Mouse (Mus musculus) adrenal gland, adult 8-10 months (tissue): ENCODE data around the gene Smco2. TPM values are rescaled to one million over a fixed set of nuclear protein-coding genes. Genes with fewer than 3 reads are reported as not detected.

Experiments
- DNase-seq: peaks from one replicate; pipeline ENCODE4 v3.0.0; 2022
- total RNA-seq, 4 experiments: library from RNA; stranded (reverse); gene quantifications; 2 replicates each; pipeline ENCODE4 v1.2.4; 2022

The Smco2 gene
- total RNA-seq, 4 experiments from 2014 or later, result not detected

DNA sequence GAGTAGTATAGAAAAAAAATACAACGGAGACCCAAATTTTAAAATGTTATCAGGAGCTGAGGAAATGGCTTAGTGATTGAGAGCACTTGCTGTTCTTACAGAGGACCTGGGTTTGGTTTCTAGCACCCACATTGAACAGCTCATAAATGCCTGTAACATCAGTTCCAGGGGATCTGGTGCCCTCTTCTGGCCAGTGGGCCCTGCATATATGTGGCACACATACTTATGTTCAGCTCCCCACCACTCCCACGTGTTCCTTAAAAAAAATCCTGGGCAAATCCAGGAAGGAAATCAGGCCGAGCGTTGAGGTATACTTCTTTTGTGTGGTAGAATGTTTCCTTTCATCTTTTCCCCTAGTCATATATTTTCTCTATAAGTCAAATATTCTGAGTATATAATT is 52.0 kb downstream of the Smco2 start:
- DNase-seq, result no peak

DNA sequence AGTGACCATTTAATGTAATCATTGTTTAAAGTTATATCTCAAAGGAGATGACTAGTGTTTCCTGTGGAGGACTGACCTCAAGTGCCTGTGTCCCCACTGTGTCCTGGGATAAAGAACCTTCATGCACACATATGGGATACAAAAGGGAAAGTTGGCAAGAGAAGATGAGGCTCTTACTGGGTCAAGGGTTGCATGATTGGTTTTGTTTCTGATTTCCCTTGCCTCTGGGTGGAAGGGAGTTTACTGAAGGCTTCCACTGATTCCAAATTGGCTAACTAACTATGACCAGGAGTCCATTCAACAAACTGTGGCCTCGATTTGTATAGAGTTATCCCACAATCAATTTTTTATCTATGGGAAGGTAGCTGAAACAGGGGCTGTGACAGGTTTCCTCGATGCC is 53.7 kb downstream of the Smco2 start:
- DNase-seq, result no peak

DNA sequence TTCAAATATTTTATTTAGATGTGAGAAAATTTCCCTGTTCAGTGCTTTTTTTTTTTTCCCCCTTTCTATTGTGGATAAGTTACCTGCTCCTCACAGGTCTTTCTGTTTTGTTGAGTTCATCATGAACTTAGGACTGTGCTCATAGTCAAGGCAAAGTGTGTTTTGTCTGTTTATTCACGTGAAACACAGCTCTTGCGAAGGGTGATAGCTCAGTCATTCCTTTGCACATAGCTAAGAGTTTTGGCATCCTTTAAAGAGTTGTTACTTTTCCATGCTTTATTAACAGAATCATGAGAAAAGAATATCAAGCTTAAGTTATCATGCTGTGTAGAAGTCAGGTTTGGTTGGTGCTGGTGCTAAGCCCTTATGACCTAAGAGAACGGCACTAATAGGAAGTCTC is 54.8 kb downstream of the Smco2 start:
- DNase-seq, result no peak

DNA sequence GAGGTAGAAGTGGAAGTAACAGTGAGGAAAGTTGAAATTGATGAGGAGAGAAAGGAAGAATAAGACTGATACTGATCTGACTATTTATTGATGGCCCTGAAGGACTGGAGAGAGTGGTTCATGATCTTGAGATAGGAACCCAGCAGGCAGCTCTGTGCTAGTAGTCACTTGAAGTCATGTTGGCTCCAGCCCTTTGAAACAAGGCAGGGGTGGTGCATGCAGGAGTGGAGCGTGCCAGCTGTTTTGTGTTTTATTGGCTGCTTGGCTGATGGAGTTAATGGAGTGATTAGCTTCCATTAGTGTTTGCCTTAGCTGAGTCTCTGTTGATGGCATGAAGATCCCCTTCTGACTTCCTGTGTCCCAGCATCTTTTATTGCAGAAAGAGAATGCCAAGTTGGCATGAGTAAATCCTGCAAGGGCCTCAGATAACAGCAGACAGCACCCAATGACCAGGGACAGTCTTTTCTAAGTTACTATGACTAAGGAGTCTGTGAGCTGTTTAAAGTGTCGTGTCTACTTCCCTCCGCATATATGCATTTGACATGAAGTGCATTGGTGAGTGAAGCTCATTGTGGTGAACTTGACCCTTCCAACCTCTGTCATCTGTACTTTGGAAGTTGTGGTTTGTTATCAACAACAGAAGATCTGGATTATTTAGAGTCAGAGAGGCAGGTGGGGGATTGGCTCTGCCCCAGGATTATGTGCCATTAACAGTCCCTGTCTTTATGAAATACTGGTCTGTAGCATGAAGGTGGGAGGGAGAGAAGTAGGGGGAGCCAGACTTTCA is 56.3 kb downstream of the Smco2 start:
- no peak for DNase-seq

DNA sequence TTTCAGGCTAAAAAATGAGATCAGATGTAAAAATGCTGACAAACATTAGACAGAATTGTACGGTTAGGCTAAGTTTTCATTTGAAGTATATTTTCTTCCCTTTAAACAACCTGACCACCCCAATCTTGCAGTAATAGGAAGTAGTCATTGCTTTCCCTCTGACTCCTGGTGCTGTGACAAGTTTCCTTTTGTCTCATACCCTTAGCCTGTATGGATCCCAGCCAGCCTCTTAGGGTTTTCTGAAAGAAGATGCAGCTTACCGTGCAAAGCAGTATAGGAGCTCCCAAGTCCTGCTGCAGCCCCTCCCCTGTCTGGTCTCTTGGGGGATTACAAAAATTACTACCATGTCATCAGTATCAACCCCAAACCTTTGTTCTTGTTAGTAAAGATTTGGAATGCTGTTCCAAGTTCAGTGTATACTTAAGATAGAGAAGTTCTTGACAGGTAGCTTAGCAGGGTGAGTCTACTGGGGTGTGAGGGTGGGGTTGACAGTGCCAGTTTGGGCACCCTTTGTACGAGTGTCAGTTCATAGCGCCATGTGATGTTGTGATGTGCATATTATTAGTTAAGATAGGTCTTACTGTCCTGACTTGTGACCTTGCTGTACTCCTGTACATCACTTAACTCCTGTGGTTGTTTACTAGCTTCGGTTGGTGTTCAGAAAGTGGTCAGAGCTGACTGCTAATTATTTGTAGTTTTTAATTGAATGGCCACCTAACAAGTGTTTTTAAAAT is 57.3 kb downstream of the Smco2 start:
- no peak for DNase-seq

DNA sequence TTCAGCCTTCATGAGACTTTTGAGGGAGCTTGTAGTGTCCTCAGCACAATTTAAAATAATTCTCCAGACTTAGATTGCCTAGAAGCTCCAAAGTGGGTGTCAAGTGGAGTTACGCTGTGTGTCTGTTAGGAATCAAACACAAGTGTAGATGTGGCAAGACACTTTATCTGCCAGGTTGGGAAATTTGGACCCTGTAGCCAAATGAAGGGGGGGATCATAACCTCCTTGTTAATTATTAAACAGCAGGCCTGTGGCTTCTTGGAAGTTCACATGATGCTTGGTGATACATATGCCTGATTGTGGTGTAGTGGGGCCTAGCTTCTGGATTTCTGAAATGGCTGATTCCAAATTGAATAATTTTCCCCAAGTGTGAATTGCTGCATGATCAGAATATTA is 57.9 kb downstream of the Smco2 start:
- DNase-seq, result no peak

DNA sequence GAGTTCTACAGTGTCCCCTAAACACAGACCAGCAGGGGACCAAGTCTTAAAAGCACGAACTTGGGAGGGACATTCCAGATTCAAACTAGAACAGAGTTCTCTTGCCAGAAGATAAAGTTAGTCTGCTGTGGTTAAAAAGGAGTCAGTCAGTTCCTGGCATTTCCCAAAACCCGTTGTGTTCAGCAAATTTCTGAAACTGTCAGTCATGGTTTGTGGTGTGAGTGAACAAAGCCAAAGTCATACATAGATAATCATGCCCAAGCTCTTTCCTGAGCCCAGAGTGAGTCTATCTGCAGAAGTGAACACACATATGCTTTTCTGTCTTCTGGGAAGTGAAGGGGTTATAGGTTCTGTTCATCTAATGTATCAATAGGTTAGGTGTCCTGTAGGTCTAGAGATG is 58.9 kb downstream of the Smco2 start:
- DNase-seq, result no peak

DNA sequence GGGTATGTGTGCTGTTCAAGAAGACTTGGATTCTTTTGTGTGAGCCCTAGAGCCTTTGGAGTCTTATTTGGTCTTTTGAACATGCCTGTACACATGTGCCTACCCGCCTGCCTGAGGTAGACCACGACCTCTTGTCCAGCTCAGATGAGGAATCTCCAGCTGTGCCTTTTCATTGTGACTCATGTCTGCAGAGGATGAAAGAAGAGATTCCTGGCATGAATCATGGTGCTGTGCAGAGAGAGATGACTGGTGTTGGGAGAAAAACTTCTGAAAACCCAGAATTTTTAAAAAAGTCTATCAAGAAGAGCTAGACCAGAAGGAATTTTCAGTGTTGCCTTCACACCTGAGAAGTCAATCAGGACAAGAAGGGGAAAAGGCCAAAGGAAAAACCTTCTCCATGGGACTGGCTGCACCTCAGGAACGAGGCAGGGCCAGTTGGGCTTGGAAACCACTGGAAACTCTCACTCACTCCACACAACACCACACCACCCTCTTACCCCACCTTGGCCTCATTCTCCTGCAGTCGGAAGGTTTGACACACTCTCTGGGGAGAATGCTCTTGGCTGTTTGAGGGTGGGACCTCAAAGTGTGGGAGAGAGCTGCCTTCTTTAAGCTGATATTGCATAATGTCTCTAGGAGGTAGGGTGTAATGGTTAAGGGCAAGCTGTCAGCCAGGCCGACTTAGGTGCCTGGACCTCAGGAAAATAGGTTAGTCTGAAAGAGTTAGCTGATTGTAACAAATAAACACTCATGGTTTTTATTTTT is 60.0 kb downstream of the Smco2 start:
- no peak for DNase-seq

DNA sequence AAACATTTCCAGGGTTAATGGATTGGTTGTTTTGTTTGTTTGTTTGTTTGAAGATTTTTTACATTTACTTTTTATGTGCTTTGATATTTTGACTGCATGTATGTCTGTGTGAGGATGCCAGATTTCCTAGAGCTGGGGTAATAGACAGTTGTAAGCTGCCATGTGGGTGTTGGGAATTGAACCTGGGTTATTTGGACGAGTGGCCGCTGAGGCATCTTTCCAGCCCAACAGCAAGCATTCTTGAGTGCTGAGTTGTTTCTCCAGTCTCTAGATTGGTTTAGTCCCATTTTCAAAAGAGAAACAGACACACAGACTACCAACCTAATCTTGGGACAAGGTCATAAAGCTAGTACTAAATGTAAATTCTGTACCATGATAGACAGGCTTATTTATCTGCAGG is 60.9 kb downstream of the Smco2 start:
- no peak for DNase-seq

DNA sequence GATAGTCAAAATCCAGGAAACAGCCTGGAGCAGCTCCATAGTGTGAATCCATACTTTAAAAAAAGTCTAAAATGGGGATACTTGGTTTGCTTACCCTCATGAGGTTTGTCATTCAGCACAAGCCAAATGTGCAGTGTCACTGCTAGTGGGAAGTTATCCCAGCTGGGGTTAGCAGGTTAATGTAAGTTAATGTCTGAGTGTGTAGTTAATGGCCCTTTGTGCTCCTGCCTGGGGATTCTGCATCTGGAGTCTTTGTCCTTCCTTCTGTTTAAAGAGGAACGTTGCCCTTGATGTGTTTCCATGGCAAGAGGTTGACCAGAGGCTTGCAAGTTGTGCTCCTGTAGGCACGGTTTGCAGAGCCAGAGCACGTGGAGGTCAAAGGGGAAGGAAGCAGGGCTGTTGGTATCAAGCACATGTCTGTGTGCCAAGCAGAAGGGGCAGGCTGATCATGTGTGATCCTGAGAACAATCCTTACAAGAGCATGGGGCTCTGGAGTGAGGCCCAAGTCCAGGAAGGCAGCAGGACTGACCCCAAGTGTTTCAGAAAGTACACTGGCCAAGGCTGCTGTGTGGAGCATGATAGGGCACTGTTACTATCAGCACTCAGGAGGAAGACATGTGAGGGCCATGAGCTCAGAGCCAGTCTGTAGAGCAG is 63.1 kb downstream of the Smco2 start:
- peak; percentile 43 for DNase-seq

DNA sequence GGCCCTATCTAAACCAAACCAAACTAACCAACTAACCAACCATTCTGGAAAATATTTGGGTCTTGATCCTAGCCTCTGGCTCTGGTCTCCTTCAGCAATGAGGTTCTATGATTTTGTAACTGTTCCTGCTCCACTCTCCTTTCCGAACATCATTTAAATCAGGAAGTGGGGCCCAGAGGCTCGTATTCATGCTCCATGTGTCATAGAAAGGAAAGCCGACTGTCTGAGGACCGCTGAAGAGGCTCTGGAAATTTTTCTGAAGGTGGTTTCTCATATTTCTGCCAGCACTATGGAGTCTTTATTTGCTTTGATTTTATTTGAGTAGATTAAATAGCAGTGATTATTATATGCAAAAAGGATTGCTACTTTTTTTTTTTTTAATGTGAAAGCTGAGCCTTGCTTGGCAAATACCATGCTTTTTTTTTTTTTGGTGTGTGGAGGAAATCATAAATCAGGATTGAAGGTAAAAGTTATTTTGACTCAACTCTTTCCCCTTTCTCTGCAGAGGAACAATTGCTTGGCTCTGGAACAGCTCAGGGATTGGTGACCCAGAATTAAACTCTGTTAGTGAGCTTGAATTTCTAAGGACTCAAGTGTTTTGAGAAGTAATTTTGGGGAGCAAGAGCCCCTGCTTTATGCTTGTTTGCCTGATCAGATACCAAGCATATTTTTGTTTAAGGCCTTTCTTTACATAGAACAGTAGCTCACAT is 63.7 kb downstream of the Smco2 start:
- DNase-seq, result no peak

DNA sequence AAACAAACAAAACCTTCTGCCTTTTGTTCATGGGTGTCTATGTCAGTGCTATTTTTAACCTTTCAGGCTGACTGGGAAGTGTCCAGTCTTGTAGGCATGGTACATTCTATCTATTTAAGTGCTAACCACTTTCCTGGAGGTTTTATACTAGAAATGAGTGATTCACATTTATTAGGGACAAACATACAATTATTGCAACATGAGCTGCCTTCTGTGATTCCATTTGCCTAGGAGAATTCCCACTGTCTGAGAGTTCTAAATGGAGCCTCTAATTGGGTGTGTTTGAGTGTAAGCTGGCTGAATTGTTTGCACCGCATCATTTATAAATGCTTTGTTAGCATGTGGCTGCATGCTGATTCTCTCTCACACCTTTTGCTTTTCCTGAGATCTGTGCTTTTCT is 65.9 kb downstream of the Smco2 start:
- no peak for DNase-seq

DNA sequence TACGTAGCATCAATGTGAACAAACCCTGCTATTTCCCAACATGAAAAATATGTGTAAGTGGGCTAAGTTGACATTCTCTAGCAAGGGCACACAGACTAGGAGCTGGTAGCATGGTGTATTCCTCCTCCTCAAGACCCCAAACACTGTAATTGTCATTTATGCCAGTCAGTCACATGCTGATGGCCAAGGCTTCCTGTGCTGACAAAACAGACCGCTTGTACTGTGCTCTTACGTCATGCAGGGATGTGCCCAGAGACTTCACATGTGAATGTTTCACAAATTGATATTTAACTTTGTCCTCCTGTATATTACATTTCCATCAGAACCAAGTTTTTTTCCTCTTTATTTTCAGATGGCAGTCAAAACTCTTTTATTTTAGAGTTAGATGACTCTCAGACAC is 67.5 kb downstream of the Smco2 start:
- DNase-seq, result no peak

DNA sequence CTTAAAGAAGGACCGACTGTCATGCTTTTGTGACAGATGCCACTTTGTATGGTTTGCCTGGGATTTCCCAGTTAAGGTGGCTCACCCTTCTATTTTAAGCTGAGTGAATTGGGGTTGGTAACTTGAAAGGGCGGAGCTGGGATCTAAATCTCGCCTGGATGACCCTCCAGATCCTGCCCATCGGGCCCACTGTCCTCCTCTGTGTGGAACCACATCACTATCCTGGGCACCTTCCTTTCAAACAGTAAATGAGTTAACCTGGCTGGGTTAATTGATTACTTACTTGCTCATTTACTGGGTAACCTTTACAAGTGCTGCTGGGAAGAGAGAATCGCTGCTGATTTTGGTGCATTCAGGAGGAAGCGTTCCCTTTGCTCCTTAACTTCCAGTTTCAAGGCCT is 68.4 kb downstream of the Smco2 start:
- no peak for DNase-seq

Other genes starting within 250 kb of the Smco2 start
- 10 to 100 TPM; 59.0 to 79.5 (median 69.0) TPM for gene Med21, start 207.6 kb upstream of the Smco2 start, total RNA-seq
- 10 to 100 TPM; 46.1 to 69.9 (median 58.5) TPM for gene Tm7sf3, start 207.3 kb upstream of the Smco2 start, total RNA-seq
- 10 to 100 TPM; 24.0 to 26.8 (median 25.9) TPM for gene Stk38l, start 125.1 kb upstream of the Smco2 start, total RNA-seq
- gene Arntl2, start 54.0 kb upstream of the Smco2 start, total RNA-seq, result 1 to 10 TPM; 1.6 to 6.4 (median 3.4) TPM
- 100 to 1,000 TPM in 2 of 4 experiments, 10 to 100 TPM in 2; 80.0 to 138 (median 105) TPM for gene Ppfibp1, start 38.4 kb downstream of the Smco2 start, total RNA-seq
- gene 1700034J05Rik, start 104.3 kb downstream of the Smco2 start, total RNA-seq, result not detected
- gene Rep15, start 182.5 kb downstream of the Smco2 start, total RNA-seq, result 1 to 10 TPM in 3 of 4 experiments, under 1 TPM in 1; 0.70 to 2.7 (median 1.2) TPM
- gene Mrps35, start 192.7 kb downstream of the Smco2 start, total RNA-seq, result 10 to 100 TPM; 75.1 to 86.0 (median 81.8) TPM
- under 1 TPM in 2 of 4 experiments, not detected in 2; 0.35 to 0.80 TPM for gene Mansc4, start 236.9 kb downstream of the Smco2 start, total RNA-seq
- 10 to 100 TPM; 23.3 to 27.7 (median 24.8) TPM for gene Klhl42, start 241.3 kb downstream of the Smco2 start, total RNA-seq